Mouse (Mus musculus) ES-Bruce4 (cell line): ENCODE data around the gene Scmh1.

ENCODE experiments used
- CTCF ChIP-seq: IDR thresholded peaks from one replicate; pipeline ENCODE4 v1.8.1; 2011; ENCODE audit warnings: low read depth, low read length
- EP300 ChIP-seq: IDR thresholded peaks from 2 replicates; pipeline ENCODE4 v1.6.1; 2011; ENCODE audit warnings: low read depth, low read length; ENCODE audit not compliant: insufficient read depth

GRCm38 (mm10) chr4:120538664-120539063 lies 133.6 kb downstream of the Scmh1 start:
- TF ChIP-seq CTCF: no peak
- TF ChIP-seq EP300: no peak
